Mouse (Mus musculus) liver, embryonic 14.5 days (tissue): Measurements from ENCODE around the gene Spsb4.

Experiments used
- CTCF ChIP-seq: IDR thresholded peaks from 2 replicates; pipeline ENCODE4 v1.5.1; 2016; ENCODE audit warnings: antibody characterized with exemption, low read depth, control low read depth
- EP300 ChIP-seq: IDR thresholded peaks from 2 replicates; pipeline ENCODE4 v1.6.1; 2016; ENCODE audit warnings: antibody characterized with exemption, low read depth

DNA sequence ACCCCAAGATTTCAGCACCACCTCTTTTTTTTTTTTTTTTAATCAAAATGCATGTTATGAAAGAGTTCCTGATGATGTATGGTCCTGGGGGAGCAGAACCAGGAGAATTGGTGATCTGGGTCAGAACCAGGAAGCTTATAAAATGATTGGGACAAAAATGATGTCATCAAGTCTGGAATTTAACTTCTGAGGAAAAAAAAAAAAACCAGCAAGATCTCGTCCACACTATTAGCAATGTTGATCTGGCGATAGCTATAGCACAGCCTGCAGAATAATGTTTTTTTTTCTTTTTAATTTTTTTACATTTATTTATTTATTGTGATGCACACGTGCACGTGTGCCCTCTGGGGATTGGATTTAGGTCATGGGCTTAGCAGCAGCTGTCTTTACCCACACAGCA, 27.6 kb upstream of the Spsb4 start:
- TF ChIP-seq EP300 = no peak
- no peak for TF ChIP-seq CTCF
